Mouse (Mus musculus): ENCODE results near the gene Slit3. TPM values are rescaled to one million over a fixed set of nuclear protein-coding genes. Genes with fewer than 3 reads are reported as not detected.

Gene Slit3
- total RNA-seq, 4 experiments from 2014 or later = 40.6 to 73.5 (median 56.6) TPM

DNA sequence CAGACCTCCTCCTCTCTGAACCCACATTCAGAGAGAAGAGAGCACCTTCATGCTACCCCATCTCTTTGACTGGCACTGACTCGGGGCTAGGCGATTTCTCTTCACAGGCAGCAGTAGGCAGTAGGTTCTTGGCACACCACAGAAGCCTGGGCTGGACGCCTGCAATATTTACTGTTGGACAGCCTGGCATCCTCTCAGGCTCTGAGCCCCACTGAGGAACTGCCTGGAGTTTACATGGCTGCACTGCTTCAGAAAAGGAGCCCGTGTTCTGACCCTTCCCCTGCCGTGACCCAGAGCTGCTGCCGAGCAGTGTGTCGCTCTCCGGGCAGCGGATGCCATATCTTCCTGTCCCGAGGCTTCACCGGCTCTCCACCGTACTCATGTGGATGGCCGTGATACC is 583.4 kb downstream of the Slit3 start:
- DNase-seq = no peak

- no peak for DNase-seq
Measured at GRCm38 (mm10) chr11:35704927-35705326, 583.9 kb downstream of the Slit3 start.

GRCm38 (mm10) chr11:35707431-35707830 is 586.4 kb downstream of the Slit3 start:
- DNase-seq = no peak

- DNase-seq = no peak
Measured at GRCm38 (mm10) chr11:35711314-35711713, 590.3 kb downstream of the Slit3 start.

GRCm38 (mm10) chr11:35718881-35719280 is 597.9 kb downstream of the Slit3 start:
- DNase-seq = no peak

DNA sequence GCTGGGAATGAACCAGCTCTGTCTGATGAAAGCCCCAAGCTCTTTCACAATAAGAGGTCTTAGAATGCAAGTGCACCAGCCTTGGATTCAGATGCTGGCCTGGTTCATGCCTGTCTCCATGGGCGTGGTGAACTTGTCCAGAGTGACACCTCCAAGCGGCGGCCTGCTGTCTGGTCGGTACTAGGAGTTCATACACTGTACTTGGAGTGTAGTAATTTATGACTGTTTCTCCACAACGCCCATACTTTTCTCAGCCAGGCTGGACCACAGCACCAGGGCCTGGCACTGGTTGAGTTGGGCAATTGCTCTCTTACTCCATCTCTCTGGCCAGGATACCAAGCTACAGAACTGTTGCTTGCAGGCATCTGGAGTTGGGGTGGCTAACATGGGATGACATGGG is 602.9 kb downstream of the Slit3 start:
- DNase-seq = peak; percentile 69

DNA sequence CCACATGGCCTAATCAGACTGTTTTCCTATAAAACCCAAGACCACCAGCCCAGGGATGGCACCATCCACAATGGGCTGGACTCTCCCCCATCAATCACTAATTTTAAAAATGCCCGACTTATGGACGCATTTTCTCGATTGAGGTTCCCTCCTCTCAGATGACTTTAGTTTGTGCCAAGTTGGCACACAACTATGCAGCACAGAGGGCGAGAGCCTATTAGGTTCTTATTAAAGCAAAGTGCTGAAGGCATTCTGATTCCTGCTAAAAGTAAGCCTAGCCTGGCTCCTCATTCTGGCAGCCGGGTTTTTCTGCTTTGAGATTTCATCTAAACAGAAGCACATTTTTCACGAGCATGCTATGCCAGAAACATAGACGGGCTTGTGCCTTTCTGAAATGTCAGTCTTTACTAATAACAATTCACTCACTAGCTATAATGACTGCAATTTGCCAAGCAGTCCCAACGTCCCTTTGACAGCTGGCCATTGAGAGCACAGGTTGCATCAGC is 605.4 kb downstream of the Slit3 start:
- no peak for DNase-seq

DNA sequence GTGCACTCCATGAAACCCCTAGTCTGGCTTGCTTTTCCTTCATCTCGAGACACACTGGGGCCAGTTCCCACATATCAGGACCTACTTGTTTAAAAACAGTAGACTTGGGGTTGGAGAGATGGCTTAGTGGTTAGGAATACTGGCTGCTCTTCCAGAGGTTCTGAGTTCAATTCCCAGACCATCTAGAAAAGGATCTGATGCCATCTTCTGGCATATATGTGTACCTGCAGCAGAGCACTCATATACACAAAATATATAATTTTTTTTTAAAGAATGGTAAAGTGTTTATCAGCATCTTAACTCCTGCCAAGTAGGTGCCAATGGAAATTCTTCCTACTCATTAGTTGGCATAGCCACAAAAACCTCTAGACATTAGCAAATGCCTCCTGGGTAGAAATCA is 607.2 kb downstream of the Slit3 start:
- no peak for DNase-seq

GRCm38 (mm10) chr11:35729186-35729585 is 608.2 kb downstream of the Slit3 start:
- DNase-seq = peak; percentile 76

DNA sequence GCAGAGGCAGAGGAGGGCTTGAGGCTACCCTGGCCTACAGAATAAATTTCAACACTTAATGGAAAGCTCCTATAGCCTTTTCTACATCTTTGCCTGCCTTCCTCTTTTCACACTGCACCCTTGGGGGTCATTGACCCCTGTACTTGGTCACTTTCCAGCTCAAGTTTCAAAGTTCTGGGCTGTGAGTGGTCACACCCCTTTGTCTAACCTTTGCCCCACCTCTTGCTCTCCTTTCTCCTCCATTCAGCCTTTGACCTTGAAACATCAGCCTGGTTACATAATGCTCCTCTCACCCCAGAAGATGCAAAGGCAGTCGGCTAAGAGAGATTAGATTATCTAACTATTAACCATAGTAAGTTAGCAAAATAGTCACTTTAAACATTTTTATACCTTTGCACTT is 611.3 kb downstream of the Slit3 start:
- no peak for DNase-seq

DNA sequence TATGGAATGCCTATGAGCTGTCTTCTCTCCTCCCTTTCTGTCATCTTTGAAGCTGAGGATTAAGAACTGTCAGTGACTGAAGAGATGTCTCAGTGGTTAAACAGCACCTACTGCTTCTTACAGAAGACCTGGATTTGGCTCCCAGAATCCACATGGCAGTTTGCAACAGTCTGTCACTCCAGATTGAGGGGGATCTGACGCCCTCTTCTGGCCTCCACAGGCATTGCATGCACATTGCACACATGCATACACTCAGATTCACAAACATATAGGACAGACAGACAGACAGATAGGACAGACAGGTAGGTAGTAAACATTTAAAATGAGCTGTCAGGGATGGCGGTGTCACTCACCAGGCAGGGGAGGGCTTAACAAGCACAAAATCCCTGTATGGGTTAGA is 615.8 kb downstream of the Slit3 start:
- no peak for DNase-seq

GRCm38 (mm10) chr11:35737262-35737661 is 616.2 kb downstream of the Slit3 start:
- DNase-seq = no peak

GRCm38 (mm10) chr11:35738102-35738501 is 617.1 kb downstream of the Slit3 start:
- DNase-seq = no peak

GRCm38 (mm10) chr11:35743586-35743985 is 622.6 kb downstream of the Slit3 start:
- no peak for DNase-seq

DNA sequence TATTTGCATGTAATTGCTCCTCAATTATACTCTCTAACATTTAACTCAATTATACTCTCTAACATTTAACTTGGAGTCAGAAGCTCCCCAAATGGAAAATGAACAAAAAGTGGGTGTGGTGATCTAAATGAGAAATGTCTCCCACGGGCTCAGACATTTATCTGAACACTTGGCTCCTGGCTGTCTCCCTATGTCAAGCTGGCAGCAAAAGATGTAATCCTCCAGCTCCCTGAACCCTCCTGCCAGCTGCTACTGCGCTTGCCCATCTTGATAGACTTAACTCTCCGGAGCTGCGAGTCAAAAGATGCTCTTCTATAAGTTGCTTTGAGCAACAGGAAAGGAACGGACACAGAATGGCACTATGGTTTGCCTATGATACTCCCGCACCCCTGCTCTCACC is 623.5 kb downstream of the Slit3 start:
- DNase-seq = no peak

DNA sequence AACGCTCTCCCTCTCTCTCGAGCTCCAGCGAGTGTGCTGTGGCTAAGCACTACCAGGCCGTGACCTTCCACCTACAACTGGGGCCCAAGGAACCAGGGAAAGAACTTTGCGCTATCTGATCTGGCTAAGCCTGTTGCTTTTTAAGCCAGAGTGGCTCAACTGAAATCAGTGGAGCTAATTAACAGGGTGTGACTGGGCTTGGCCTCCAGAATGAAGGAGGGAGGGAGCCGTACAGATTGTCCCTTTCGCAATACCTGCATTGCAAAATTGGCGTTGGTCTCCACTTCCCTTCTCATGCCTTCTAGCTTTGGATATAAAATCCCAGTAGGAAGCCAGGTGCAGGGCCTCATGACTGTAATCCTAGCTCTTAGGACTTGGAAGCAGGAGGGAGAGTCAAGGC is 629.6 kb downstream of the Slit3 start:
- DNase-seq = peak; percentile 72

- no peak for DNase-seq
Measured at GRCm38 (mm10) chr11:35754906-35755418, 633.9 kb downstream of the Slit3 start.

- DNase-seq = peak; percentile 31
Measured at GRCm38 (mm10) chr11:35755546-35755945, 634.5 kb downstream of the Slit3 start.

DNA sequence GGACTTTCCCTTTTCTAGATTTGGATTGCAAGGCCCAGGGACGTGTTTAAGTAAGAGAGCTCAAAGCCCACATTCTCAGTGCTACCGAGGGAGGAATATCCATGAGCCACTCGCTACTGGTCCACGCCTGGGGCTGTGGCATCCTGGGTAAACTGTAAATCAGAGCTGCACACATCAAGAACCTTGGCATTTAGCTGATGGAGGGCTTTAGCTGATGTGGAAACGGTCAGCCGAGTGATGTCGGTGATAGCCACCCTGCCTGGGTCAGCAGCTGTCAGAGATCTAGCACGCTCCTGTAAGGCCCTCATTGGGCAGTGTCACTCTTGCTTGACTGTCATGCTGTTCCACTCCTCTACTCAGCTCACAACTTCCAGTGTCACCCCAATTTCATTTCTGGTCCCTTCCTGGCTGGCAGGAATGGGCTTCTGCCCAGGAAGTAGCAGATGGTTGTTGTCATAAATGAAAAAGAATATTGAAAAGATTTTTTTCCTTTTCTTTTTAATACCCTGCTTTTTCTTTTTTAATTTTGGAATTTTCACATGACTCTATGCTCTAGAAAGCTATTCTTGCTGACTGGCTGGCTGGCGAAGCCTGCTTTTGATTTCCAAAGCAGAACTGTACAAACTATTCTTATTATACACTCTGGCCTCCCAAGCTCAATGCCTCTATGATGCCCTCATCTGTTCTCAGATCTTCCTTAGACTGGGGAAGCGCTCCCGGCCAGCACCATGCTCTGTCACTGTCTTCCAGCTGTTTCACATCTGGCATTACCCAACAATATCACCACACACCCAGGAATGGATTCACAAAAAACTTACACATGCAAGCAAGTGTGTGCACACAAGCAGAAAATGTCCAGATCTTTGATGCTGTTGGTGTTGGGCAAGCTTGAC is 635.6 kb downstream of the Slit3 start:
- DNase-seq = peak; percentile 42

Small RNA genes lying within 50 kb of the gene (microRNA-seq; reads per million reads assigned to microRNA genes)
- gene Mir218-2 = 16.1 to 17.4 reads per million in 2 experiments
